Mouse (Mus musculus) spleen, adult 2 months (tissue): ENCODE results near the gene Fbxw27.

Source experiments
- CTCF ChIP-seq: fragments of 200-500 bp; IDR thresholded peaks from 2 replicates; pipeline ENCODE4 v1.5.1; 2011; ENCODE audit warnings: mild to moderate bottlenecking, inconsistent platforms; ENCODE audit not compliant: insufficient read depth, insufficient read length, insufficient replicate concordance; ENCODE audit errors: extremely low read depth
- POLR2A ChIP-seq: fragments of 200-500 bp; IDR thresholded peaks from 2 replicates; pipeline ENCODE4 v1.6.1; 2011; ENCODE audit warnings: low read depth, low read length, inconsistent platforms

DNA sequence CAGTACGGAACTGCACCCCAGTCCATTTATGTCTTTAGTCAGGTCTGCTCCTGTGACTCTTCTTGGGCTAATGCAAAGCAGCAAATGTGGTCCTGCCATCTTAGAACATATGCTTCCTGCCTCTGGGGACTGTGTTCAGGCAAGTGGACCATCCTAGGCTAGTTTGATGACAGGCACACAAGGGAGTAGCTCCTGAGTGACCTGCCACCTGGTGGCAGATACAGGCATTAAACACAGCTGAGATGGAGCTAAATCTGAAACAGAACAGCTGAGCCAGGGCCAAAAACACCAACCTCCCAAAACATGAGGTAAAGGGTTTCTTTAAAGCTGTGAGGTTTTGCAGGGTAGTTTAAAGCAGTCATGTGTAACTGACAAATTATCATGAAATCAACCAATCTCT is 7.6 kb upstream of the Fbxw27 start:
- TF ChIP-seq POLR2A: no peak
- peak; percentile 18; the same call in 1 of the 2 replicates for TF ChIP-seq CTCF
